Mouse (Mus musculus) liver, postnatal 0 days (tissue): ENCODE measurements around the gene Dglucy.

Experiments
- CTCF ChIP-seq: sonication (generic); IDR thresholded peaks from 2 replicates; pipeline ENCODE4 v1.5.1; 2016; ENCODE audit warnings: antibody characterized with exemption, low read depth
- EP300 ChIP-seq: IDR thresholded peaks from 2 replicates; pipeline ENCODE4 v1.6.1; 2016; ENCODE audit warnings: antibody characterized with exemption, low read depth, mild to moderate bottlenecking

GRCm38 (mm10) chr12:100776991-100777390 is 1.9 kb upstream of the Dglucy start:
- TF ChIP-seq EP300 (no peak), CTCF (no peak)
